Mouse (Mus musculus): ENCODE data around the gene Serbp1.
"Not testable (repeated sequence)": the region's sequence is repeated elsewhere in the genome, so short reads cannot be mapped to it uniquely, and the experiment has no call there.

The Serbp1 gene

DNA sequence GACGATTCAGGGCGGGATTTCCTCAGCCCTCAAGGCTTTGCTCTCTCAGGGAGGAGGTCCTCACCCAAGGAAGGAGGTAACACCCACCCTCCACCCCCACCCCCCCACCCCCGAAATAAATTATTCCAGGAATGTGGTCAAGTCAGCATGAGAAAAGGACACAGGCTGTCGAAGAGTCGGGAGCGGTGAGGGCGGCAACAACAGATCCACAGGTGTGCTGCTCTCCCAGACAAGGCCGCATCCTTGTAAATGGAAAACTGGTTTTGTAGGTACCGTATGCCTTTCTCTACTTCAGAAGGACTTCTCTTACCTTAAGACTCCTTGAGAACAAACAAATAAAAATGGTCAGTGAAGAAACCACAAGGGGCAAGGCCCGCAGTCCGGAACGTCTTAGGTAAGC, at the start of gene Serbp1:
TSS of gene Serbp1 (plus strand) at position 200 of the 400 bp plus-strand sequence.
- no peak for DNase-seq (ENCODE audit: low spot score in 2 of 2)

DNA sequence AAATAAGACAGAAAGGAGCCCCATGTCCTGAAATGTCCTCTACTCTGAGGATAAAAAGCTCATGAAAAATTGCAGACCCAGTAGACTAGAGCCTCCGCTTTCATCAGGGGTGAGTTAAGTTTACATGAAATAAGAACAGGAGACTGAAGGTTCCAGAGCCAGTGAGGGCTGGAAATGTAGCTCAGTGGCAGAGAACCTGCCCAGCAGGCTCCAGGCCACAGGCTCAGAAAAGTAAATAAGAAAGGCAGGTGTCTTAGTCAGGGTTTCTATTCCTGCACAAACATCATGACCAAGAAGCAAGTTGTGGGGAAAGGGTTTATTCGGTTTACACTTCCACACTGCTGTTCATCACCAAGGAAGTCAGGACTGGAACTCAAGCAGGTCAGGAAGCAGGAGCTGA, 44.4 kb upstream of the Serbp1 start:
- no peak for DNase-seq (ENCODE audit: low spot score in 2 of 2)

DNA sequence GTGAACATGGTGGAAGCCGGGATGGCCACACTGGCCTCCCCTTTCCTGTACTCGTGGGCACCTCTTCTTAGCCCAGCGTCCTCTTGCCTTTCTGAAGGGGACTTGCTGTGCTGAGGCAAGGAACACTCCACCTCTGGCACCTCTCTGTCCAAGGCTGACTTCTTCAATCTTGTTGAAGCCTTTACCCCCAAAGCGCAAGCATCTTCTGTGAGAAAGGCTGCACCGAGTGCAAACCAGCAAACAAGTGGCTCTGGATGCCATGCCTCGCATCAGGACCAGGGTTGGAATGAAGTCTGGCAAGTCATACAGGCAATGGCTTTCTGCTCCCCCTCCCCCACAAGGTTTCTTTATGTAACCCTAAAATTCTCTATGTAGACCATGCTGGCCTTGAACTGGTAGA, 43.4 kb upstream of the Serbp1 start:
- DNase-seq (ENCODE audit: low spot score in 2 of 2), result no peak

DNA sequence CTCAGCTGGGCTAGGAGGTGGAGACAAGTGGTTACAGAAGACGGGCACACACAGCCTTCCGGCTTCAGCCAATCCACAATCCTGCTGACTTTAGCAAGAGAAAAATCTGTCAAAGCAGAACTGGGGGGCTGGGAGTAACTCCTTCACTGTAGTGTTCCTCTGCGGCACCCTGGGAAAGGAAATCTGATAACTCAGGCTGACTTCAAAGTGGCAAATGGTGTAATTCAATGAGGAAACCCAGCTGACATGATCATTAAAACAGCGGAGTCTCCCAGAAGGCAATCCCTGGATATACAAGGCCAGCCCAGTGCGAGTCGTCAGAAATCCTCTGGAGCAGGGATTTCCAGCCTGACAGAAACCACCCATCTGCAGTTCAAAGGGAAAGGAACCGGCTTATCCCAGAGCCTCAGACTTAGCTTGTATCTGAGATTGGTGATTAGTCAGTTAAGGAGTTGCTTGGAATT, 42.8 kb upstream of the Serbp1 start:
- DNase-seq (ENCODE audit: low spot score in 2 of 2), result no peak

DNA sequence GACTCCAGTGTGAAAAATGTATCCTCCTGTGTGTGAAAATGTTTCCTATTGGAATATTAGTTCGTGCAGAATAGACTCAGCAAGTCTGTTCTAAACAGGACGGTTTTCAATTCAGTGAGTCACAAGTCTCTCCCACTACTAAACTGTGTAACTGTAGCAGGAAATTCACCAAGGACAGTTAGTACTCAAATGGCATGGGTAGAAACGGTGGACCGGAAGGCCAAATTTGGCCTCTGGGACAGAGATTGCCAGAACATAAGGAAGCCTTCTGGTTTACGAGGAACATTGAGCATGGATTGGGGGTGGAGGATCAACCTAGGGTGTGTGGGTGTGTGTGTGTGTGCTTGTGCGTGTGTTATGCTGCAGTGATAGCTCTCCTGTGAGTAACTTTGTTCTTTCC, 41.2 kb upstream of the Serbp1 start:
- DNase-seq (ENCODE audit: low spot score in 2 of 2), result peak in 1 of 2 experiments; percentile 5

DNA sequence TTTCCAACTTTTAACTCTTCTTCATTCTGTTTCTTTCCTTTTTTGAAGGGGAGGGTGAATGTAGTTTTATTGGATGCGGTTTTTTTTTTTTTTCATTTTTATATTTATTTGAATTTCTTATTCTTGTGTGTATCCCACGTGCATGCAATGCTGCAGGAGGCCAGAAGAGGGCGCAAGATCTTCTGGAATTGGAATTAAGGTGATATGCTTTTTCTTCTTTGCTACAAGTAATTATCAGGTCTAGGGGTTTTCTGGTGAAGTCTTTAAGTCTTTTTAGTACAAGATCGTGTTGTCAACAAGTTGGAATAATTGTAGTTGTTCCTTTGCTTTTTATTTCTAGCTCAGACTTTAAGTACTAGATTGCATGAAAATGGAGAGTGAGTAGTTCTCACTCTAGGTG, 39.9 kb upstream of the Serbp1 start:
- no peak for DNase-seq (ENCODE audit: low spot score in 2 of 2)

DNA sequence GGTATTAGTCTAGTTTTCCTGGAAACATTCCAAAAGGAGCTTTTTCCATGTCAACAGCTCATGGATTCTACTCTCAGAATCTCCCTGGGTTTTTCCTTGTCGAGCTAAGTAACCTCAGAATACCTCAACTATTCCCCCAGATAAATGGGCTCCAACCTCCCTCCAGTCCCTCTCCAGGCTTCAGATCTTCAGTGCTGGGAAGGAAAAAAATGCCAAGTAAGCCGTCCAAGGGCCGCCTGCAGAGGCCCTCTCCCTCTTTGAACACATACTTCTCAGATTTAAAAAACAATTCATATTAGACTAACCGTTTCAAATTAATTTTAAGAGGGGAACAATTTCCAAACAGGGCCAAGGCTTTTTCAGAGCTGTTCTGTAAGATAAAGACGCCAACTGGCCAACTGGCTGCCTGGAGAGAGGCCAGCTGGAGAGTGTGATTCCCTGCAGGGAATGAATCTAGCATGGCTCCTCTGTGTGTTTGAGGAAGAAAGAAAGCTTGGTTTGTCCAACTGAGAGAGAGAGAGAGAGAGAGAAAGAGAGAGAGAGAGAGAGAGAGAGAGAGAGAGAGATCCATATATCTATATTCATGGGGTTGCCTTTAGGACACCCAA, 37.2 kb upstream of the Serbp1 start:
- peak in 1 of 2 experiments; percentile 14 for DNase-seq (ENCODE audit: low spot score in 2 of 2)

DNA sequence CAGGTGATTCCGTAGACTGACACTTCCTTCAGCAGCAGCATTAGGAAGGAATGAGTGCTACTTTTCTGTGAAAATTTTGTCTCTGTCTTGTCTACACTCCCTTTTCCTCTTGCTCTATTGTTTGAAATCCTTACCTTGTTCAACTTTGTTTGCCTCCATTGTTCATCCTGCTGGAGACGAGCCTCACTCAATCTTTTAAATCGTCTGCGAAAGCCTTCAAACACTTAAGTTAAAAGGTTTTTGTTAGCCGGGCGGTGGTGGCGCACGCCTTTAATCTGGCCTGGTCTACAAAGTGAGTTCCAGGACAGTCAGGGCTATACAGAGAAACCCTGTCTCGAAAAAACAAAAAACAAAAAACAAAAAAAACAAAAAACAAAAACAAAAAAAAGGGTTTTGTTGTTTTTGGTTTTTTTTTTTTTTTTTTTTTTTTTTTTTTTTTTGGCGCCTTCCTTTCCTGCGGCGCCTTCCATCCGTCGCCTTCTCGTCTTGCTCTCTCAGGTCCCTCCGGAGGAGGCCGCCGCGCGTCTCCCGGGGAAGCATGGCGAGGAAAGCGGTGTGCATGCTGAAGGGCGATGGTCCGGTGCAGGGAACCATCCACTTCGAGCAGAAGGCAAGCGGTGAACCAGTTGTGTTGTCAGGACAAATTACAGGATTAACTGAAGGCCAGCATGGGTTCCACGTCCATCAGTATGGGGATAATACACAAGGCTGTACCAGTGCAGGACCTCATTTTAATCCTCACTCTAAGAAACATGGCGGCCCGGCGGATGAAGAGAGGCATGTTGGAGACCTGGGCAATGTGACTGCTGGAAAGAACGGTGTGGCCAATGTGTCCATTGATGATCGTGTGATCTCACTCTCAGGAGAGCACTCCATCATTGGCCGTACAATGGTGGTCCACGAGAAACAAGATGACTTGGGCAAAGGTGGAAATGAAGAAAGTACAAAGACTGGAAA, 32.6 kb upstream of the Serbp1 start:
- DNase-seq (ENCODE audit: low spot score in 2 of 2), result no peak

DNA sequence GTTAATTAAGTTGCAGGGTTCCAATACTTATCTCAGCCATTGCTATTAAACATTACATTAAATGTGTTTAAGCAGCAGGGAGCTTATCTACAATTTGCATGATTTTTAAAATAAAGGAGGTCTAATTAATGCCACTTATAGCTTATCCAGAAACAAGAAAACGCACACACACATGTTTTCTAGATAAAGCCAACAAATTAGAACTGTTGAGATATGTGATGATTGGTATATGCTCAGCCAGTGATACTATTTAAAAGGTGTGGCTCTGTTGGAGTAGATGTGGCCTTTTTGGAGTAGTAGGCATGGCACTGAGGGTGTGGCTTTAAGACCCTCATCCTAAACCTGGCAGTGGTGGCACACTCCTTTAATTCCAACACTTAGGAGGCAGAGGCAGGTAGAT, 25.6 kb upstream of the Serbp1 start:
- no peak for DNase-seq (ENCODE audit: low spot score in 2 of 2)

DNA sequence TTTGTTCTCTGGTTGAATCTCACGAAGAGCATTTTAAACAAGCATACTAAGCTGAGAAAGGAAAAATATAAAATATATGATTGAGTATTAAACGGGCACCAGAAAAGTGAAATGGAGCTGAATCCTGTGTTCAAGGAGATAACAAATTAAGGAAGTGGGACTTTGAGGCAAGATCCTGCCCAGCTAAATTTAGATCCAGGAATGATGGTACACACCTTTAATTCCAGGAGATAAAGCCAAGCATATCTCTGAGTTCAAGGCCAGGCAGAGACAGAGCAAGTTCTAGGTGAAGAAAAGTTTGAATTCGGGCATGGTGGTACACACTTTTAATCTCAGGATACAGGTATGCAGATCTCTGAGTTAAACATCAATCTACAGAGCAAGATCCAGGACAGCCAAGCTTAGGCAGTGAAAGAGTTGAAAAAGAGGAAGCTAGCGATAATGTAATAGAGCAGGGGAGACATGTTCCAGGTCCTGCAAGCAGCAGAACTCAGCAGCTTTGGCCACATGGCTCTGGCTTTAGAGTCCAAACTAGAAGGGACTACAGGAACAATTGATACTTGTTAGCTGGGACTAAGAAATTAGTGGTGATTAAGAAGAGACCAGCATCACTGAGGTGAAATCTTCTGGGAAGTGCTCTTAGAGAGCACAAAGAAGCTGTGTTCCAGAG, 24.4 kb upstream of the Serbp1 start:
- no peak for DNase-seq (ENCODE audit: low spot score in 2 of 2)

DNA sequence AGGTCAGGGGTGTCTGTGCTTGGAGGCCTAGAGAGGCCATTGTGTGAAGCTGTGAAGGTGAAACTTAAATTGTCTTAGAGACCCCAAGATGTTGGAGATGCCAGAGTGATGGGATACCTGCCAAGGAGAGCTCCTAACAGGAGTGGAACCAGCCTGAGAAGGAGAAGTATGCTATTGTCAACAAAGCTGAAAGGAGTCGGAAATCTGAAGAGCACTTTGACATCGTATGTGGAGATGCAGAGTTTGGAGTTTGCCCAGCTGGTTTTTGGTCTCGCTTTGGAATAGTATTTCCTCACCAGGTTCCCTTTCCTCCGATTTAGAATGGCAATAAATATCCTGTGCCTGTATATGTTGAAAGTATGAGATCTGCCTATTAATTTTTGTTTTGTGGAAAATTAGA, 20.6 kb upstream of the Serbp1 start:
- no peak for DNase-seq (ENCODE audit: low spot score in 2 of 2)

DNA sequence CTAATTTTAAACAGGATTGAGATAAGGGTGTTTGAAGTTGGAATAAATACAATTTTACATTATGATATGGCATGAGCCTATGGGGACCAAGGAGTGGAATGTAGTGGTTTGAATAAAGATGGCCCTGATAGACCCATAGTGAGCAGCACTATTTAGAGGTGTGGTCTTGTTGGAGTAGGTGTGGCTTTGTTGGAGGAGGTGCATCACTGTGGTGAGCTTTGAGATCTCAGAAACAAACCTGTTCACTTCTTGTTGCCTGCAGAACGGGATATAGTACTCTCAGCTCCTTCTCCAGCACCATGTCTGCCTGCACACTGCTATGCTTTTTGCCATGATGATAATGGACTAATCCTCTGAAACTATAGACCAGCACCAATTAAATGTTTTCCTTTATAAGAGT, 20.1 kb upstream of the Serbp1 start:
- no peak for DNase-seq (ENCODE audit: low spot score in 2 of 2)

DNA sequence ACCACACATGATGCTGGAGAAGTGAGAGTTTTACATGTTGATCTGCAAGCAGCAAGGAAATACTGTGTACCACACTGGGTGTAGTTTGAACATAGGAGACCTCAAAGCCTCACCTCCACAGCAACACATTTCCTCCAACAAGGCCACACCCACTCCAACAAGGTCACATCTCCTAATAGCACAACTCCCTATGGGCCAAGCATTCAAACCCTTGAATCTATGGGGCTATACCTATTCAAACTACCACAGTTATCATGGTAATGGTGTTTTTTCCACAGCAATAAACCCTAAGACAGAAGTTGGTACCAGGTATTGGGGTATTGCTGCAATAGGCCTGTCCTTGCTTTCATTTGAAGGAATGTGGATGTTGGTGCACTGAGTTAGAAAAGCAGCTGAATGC, 19.4 kb upstream of the Serbp1 start:
- DNase-seq (ENCODE audit: low spot score in 2 of 2), result no peak

DNA sequence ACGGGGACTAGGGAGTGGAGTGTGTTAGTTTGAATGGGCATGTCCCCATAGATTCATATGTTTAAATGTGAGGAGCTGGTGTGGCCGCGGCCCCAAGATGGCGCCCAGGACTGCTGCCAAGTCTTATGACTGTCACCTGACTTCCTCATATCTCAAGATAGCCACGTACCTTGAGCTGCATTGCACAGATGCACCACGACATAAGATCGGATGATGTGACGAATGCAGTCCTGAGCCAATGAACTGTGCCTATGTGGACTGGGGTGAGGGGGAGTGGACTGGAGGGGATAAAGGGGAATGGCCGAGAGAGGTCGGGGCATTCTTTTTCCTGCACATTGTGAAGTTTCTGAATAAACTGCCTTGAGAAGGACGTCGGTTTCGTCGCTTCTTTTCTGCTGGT, 18.0 kb upstream of the Serbp1 start:
- DNase-seq (ENCODE audit: low spot score in 2 of 2), result not testable (repeated sequence)

DNA sequence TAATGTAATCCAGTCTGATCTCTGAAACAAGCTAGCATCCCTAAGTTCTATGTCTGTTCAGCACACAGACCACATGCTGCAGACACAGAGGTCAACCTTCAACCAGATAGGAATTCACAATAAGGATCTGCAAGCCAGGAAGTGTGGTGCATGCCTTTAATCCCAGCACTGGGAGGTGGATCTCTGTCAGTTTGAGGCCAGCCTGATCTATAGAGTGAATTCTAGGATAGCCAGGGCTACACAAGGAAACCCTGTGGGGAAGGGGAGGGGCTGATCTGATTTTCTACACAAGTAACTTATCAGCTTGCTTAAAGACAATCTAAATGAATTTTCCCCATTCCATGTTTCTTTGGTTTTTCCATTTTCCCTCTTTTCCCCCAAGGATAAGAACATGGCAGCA, 17.2 kb upstream of the Serbp1 start:
- DNase-seq (ENCODE audit: low spot score in 2 of 2), result no peak

DNA sequence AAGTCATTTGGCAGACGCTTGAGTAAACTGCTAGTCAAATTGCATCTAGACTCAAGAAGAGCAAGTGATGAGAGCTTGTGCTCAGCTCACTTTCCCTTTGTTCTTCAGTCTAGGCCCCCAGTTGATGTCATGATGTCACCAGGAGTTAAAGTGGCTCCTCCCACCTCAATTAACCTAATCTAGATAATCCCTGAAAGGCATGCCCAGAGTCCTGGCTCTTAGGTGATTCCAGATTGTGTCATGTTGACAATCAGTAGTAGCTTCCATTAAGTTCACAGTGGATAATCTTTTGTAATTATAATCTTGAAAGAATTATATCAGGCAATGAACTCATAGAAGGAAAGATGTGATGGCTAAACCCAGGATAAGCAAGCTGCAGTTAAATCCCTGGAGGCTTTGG, 14.9 kb upstream of the Serbp1 start:
- no peak for DNase-seq (ENCODE audit: low spot score in 2 of 2)

DNA sequence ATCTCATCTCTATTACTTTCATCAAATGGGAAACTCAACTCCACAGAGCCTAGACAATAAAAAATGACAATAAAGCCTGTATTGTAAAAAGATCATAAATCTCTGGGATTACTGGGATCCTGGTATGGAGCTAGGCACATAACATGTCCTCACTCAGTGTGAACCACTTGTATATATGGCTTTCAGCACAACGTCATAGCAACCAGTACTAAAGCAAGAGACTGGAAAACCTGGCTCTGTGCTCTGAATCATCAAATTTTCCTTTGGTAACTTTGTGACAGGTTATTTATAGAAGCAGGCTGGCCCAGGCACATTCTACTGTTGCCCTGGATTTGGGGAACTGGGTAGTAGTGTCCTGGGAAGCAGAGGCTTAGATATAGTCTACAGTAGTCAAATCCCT, 14.5 kb upstream of the Serbp1 start:
- DNase-seq (ENCODE audit: low spot score in 2 of 2), result no peak

DNA sequence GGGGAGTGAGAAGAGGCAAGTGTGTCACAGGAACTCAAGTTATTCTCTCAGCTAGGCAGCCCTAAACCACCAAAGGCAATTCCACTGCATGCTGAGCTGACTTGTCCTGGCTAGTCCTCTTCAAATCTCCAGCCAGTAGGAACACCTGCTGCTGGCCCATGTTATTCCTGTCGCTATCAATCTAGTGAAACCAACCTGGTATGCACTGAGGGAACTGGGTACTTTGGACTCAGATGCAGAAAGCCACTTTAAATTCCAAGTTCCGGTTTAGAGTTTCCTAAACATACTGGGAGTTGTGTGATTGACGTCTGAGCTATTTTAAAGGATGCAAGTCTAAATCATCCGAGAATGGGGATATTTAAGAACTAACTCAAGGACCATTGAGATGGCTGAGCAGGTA, 11.7 kb upstream of the Serbp1 start:
- DNase-seq (ENCODE audit: low spot score in 2 of 2), result no peak

DNA sequence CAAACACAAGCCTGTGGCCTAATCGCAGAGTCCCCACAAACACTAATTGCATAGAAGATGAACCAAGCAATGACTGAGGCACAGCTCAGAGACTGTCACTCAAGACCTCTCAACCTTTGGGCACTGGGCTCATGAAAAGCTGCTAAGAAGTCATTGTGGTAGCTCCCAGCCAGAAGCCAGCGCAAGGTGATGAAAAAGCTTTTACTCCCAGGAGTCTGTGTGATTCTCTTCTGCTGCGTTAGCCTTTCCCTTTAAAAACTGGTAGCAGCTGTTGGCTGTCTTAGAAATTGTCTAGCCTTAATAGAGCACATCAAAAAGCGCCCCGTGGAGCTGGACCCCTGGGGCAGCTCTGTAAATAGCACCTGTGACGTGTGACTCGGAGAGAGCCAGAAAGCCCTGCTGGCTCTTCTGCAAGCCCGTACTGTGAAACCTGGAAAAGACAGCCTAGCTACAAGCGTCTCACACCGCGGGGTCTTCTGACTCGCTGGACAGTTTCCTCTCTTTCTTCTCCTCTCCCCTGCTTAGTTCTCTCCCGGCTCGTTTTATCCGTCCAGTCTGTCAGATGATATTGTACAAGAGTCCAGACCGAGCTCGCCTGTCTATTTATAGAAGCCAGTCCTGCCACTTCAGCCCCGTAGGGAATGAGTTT, 9.4 kb upstream of the Serbp1 start:
- DNase-seq (ENCODE audit: low spot score in 2 of 2), result no peak

DNA sequence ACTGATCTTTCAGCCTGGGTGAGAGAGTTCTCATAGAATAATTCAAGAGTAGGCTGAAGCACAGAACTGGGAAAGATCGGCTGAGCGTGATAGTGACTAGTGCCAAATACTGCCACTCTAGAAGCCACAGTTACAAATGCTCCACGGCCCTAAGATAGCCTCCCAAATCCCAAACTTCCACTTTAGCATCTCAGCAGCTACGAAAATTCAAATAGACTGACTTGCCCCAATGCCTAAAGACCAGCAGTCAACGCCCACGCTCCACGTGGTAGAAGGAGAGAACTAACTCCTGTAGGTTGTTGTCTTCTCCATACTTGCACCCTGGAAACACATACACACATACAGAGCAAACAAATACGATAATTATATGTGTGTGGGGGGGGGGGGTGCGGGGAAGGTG, 8.5 kb upstream of the Serbp1 start:
- DNase-seq (ENCODE audit: low spot score in 2 of 2), result no peak

DNA sequence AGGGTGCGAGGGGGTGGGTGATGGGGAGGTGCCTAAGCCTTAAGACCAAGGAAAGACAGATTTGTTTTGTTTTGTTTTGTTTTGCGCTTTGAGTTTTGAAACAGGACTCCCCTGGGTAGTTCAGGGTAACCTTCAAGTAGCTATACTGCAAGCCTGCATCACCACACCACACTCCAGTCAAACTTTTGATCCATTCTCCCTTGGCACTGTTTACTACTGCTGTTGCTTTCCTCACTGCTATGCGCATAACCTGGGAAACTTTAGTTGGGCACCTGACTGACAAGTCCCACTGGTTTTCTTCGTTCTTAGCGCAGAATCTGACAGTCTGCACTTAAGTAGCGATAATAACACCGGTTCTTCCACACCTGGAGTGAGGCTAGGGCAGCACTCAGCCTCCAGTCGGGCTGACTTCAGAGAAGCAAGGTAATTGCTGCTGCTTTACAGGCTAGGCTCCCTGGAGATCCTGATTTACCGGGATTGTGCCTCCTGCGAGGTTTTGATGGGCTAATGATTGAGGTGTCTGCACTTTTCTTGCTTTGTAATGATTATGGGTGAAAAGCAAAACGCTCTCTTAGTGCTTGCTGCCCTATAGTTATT, 8.0 kb upstream of the Serbp1 start:
- DNase-seq (ENCODE audit: low spot score in 2 of 2), result no peak

DNA sequence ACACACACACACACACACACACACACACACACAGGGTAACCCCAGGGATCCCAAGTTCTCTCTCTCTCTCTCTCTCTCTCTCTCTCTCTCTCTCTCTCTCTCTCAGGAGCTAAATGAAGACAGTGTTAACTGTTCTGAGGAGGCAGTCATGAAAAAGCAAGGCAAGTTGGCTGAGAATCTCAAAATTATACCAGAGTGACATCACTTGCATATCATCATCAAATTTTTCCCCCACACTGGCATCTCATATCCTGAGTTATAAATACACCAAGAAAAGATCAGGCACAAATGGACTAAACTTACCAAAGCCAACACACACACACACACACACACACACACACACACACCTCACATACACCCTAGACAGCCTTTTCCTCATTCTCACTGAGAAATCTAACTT, 7.0 kb upstream of the Serbp1 start:
- no peak for DNase-seq (ENCODE audit: low spot score in 2 of 2)

Measured in right cerebral cortex, postnatal 36 days (tissue).